Mouse (Mus musculus): ENCODE measurements at regions not wholly inside any gene's neighbourhood (a gene's known extent, or its start where the extent isn't known, plus 50 kb on each side); places are given as distances from the start of the nearest gene placed in this dataset.

GRCm38 (mm10) chr8:127752871-127753270 lies 605.5 kb upstream of the Nrp1 start:
- no peak for TF ChIP-seq CTCF (IDR thresholded peaks at IDR 0.05; ENCODE audit: extremely low read depth, insufficient read depth, insufficient read length, insufficient replicate concordance)
- TF ChIP-seq POLR2A (IDR thresholded peaks at IDR 0.05; ENCODE audit: low read depth, low read length) = no peak
- Histone ChIP-seq H3K4me3 (ENCODE audit: extremely low read depth, insufficient read depth, insufficient read length) (no peak overlapping the region), H3K27ac (ENCODE audit: insufficient read depth, low read length) (no peak overlapping the region), H3K27me3 (ENCODE audit: control insufficient read depth, insufficient read depth, low read length) (no peaks in the 10 kb centered on the region), H3K4me1 (ENCODE audit: control insufficient read depth, insufficient read depth, insufficient read length) (no peaks in the 10 kb centered on the region), H3K36me3 (ENCODE audit: control insufficient read depth, insufficient read depth, low read length) (no peaks in the 10 kb centered on the region)
- 86% methylated on average over 5 of the region's 5 CpGs for WGBS
- DNase-seq (ENCODE audit: low read depth in 1 of 2, low spot score in 2 of 2) = no peak

- no peak for DNase-seq (ENCODE audit: low read depth in 1 of 2, low spot score in 2 of 2)
- Histone ChIP-seq H3K27me3 (ENCODE audit: control insufficient read depth, insufficient read depth, low read length) (no peaks in the 10 kb centered on the region), H3K36me3 (ENCODE audit: control insufficient read depth, insufficient read depth, low read length) (no peaks in the 10 kb centered on the region), H3K27ac (ENCODE audit: insufficient read depth, low read length) (no peak overlapping the region), H3K4me1 (ENCODE audit: control insufficient read depth, insufficient read depth, insufficient read length) (no peaks in the 10 kb centered on the region), H3K4me3 (ENCODE audit: extremely low read depth, insufficient read depth, insufficient read length) (no peak overlapping the region)
- TF ChIP-seq POLR2A (IDR thresholded peaks at IDR 0.05; ENCODE audit: low read depth, low read length) = no peak
- no peak for TF ChIP-seq CTCF (IDR thresholded peaks at IDR 0.05; ENCODE audit: extremely low read depth, insufficient read depth, insufficient read length, insufficient replicate concordance)
- WGBS = 87% methylated on average over 5 of the region's 5 CpGs
Observed at GRCm38 (mm10) chr8:127753793-127754565, 604.4 kb upstream of the Nrp1 start.

- no peaks in the 10 kb centered on the region for H3K4me1 ChIP-seq (ENCODE audit: control insufficient read depth, insufficient read depth, insufficient read length)
- H3K4me3 ChIP-seq (ENCODE audit: extremely low read depth, insufficient read depth, insufficient read length) = no peak overlapping the region
- 77% methylated on average over 2 of the region's 2 CpGs for WGBS
- TF ChIP-seq POLR2A (IDR thresholded peaks at IDR 0.05; ENCODE audit: low read depth, low read length) (no peak), CTCF (IDR thresholded peaks at IDR 0.05; ENCODE audit: extremely low read depth, insufficient read depth, insufficient read length, insufficient replicate concordance) (no peak)
- H3K27me3 ChIP-seq (ENCODE audit: control insufficient read depth, insufficient read depth, low read length) = no peaks in the 10 kb centered on the region
- no peak for DNase-seq (ENCODE audit: low read depth in 1 of 2, low spot score in 2 of 2)
- no peaks in the 10 kb centered on the region for H3K36me3 ChIP-seq (ENCODE audit: control insufficient read depth, insufficient read depth, low read length)
- H3K27ac ChIP-seq (ENCODE audit: insufficient read depth, low read length) = no peak overlapping the region
Observed at GRCm38 (mm10) chr8:127757396-127757795, 601.0 kb upstream of the Nrp1 start.

GRCm38 (mm10) chr8:127759906-127760305 lies 598.5 kb upstream of the Nrp1 start:
- WGBS = 92% methylated on average over 5 of the region's 5 CpGs
- no peak overlapping the region for H3K4me3 ChIP-seq (ENCODE audit: extremely low read depth, insufficient read depth, insufficient read length)
- H3K36me3 ChIP-seq (ENCODE audit: control insufficient read depth, insufficient read depth, low read length) = no peaks in the 10 kb centered on the region
- H3K27me3 ChIP-seq (ENCODE audit: control insufficient read depth, insufficient read depth, low read length) = no peaks in the 10 kb centered on the region
- no peak overlapping the region for H3K27ac ChIP-seq (ENCODE audit: insufficient read depth, low read length)
- no peak for DNase-seq (ENCODE audit: low read depth in 1 of 2, low spot score in 2 of 2)
- TF ChIP-seq POLR2A (IDR thresholded peaks at IDR 0.05; ENCODE audit: low read depth, low read length) = no peak
- no peak for TF ChIP-seq CTCF (IDR thresholded peaks at IDR 0.05; ENCODE audit: extremely low read depth, insufficient read depth, insufficient read length, insufficient replicate concordance)
- no peaks in the 10 kb centered on the region for H3K4me1 ChIP-seq (ENCODE audit: control insufficient read depth, insufficient read depth, insufficient read length)

GRCm38 (mm10) chr8:127765199-127765598 lies 593.2 kb upstream of the Nrp1 start:
- Histone ChIP-seq H3K4me1 (ENCODE audit: control insufficient read depth, insufficient read depth, insufficient read length) (no peaks in the 10 kb centered on the region), H3K4me3 (ENCODE audit: extremely low read depth, insufficient read depth, insufficient read length) (no peak overlapping the region), H3K27ac (ENCODE audit: insufficient read depth, low read length) (no peak overlapping the region), H3K36me3 (ENCODE audit: control insufficient read depth, insufficient read depth, low read length) (no peaks in the 10 kb centered on the region), H3K27me3 (ENCODE audit: control insufficient read depth, insufficient read depth, low read length) (no peaks in the 10 kb centered on the region)
- TF ChIP-seq POLR2A (IDR thresholded peaks at IDR 0.05; ENCODE audit: low read depth, low read length) (no peak), CTCF (IDR thresholded peaks at IDR 0.05; ENCODE audit: extremely low read depth, insufficient read depth, insufficient read length, insufficient replicate concordance) (no peak)
- no peak for DNase-seq (ENCODE audit: low read depth in 1 of 2, low spot score in 2 of 2)
- whole genome bisulfite sequencing = 84% methylated on average over 5 of the region's 5 CpGs

- Histone ChIP-seq H3K27ac (ENCODE audit: insufficient read depth, low read length) (no peak overlapping the region), H3K4me1 (ENCODE audit: control insufficient read depth, insufficient read depth, insufficient read length) (no peaks in the 10 kb centered on the region), H3K4me3 (ENCODE audit: extremely low read depth, insufficient read depth, insufficient read length) (no peak overlapping the region), H3K27me3 (ENCODE audit: control insufficient read depth, insufficient read depth, low read length) (no peaks in the 10 kb centered on the region), H3K36me3 (ENCODE audit: control insufficient read depth, insufficient read depth, low read length) (no peaks in the 10 kb centered on the region)
- no peak for TF ChIP-seq CTCF (IDR thresholded peaks at IDR 0.05; ENCODE audit: extremely low read depth, insufficient read depth, insufficient read length, insufficient replicate concordance)
- TF ChIP-seq POLR2A (IDR thresholded peaks at IDR 0.05; ENCODE audit: low read depth, low read length) = no peak
- DNase-seq (ENCODE audit: low read depth in 1 of 2, low spot score in 2 of 2) = no peak
- WGBS = 88% methylated on average over 3 of the region's 3 CpGs
Observed at GRCm38 (mm10) chr8:127768311-127768710, 590.1 kb upstream of the Nrp1 start.

GRCm38 (mm10) chr8:127769651-127770050 lies 588.8 kb upstream of the Nrp1 start:
- TF ChIP-seq POLR2A (IDR thresholded peaks at IDR 0.05; ENCODE audit: low read depth, low read length) = no peak
- TF ChIP-seq CTCF (IDR thresholded peaks at IDR 0.05; ENCODE audit: extremely low read depth, insufficient read depth, insufficient read length, insufficient replicate concordance) = no peak
- 93% methylated on average over 1 of the region's 1 CpGs for WGBS

More at GRCm38 (mm10) chr8:127769651-127770050, 588.8 kb upstream of the Nrp1 start:
- Histone ChIP-seq H3K27ac (ENCODE audit: insufficient read depth, low read length) (no peak overlapping the region), H3K4me1 (ENCODE audit: control insufficient read depth, insufficient read depth, insufficient read length) (no peaks in the 10 kb centered on the region), H3K36me3 (ENCODE audit: control insufficient read depth, insufficient read depth, low read length) (no peaks in the 10 kb centered on the region), H3K27me3 (ENCODE audit: control insufficient read depth, insufficient read depth, low read length) (no peaks in the 10 kb centered on the region), H3K4me3 (ENCODE audit: extremely low read depth, insufficient read depth, insufficient read length) (no peak overlapping the region)
- DNase-seq (ENCODE audit: low read depth in 1 of 2, low spot score in 2 of 2) = no peak
